In the genomic region with DNA sequence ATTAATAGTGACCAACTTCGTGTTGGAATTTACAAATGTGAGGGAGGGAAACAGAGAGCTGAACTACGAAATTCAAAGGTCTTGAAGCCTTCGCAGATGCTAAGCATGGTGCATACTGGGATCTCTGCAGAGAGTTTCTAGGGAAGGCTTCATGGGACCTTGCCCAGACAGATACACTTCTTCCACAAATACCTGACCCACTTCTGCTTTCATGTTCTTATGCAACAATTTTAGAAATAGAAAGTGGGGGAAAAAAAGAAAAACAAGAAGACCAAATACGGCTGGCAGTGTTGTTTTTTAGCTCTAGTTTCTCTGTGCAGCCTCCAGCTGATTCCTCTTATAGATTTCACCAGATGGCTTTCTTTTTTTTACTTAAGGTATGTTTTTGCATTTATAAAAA, we compare ENCODE assay signal across 16 mouse cellular contexts. TPM values are rescaled to one million over a fixed set of nuclear protein-coding genes. Genes with fewer than 3 reads are reported as not detected.
A peak's percentile ranks its signal among the peaks of the same experiment; 100 is the strongest.
DNase-seq lines count a peak whose midpoint lies in the region; ATAC-seq lines count a peak whose summit lies in the region.
"Had no signal": no experiment of that assay in that cellular context is flagged by ENCODE, and none has a peak within 500 bp of the region (broad histone marks: within the 10 kb centered on the region; RNA-seq: fewer than 3 reads in every experiment).

No protein-coding gene starts in this region.

- intact Hi-C loops in gastrocnemius, postnatal 14 days (cut with DNase I; ENCODE audit: low total_unique reads) = no loop called here

- DNase-seq in gastrocnemius, adult 18-20 months (ENCODE audit: low spot score) = peak; percentile 14
- no peak for DNase-seq in gastrocnemius, postnatal 14 days
- peak; percentile 35 for DNase-seq in right cerebral cortex, adult 18-20 months
- no peak for DNase-seq in right cerebral cortex, postnatal 10 days (ENCODE audit: low spot score in 2 of 2)
- DNase-seq in telencephalon, adult 2 months (ENCODE audit: low read depth, low spot score) = peak; percentile 85
- DNase-seq in cerebellum, postnatal 36 days = no peak
- DNase-seq: adrenal gland, adult 2 months; adrenal gland, postnatal 25 days; cerebellum, adult 2 months; cerebellum, postnatal 14 days; heart, postnatal 36 days had no signal

- ATAC-seq in common myeloid progenitor, adult 5-6 weeks (replicated peaks; ENCODE audit: low read depth, poor library complexity, severe bottlenecking) = peak; percentile 54
- ATAC-seq: forebrain, embryonic 14.5 days; hindbrain, embryonic 16.5 days; inflammation-experienced regulatory T-cells, adult 6 months; intestine, postnatal 0 days had no signal

RNA-seq across cellular contexts. Expression of a gene that starts 29.4 kb away (rescaled TPM):
- total RNA-seq in gastrocnemius, adult 18-20 months (2021) = 10 to 100 TPM in 1 of 2 experiments, 1 to 10 TPM in 1; 6.3 to 12.2 TPM
- total RNA-seq in gastrocnemius, postnatal 14 days (2021) = 10 to 100 TPM; 11.0 to 14.2 TPM
- total RNA-seq in common myeloid progenitor, adult 5-6 weeks (2017) = not detected in 2 replicates

Comparison
In these comparisons a context has a peak if more than half of its experiments do, and no peak if none do; other contexts are left out.
1. DNase-seq: peak in gastrocnemius, adult 18-20 months (single experiment), right cerebral cortex, adult 18-20 months (single experiment) and telencephalon, adult 2 months (single experiment); none in gastrocnemius, postnatal 14 days (single experiment), right cerebral cortex, postnatal 10 days (0 of 2) and cerebellum, postnatal 36 days (0 of 2).